Comparison of ENCODE assay signal across 29 mouse cellular contexts in genomic region chr1:160588911-160589590, GRCm38 (mm10).
DNase-seq lines count a peak whose midpoint lies in the region; TF ChIP-seq lines count a peak whose summit lies in the region.
"Had no signal": no experiment of that assay in that cellular context is flagged by ENCODE, and none has a peak within 500 bp of the region (broad histone marks: within the 10 kb centered on the region; RNA-seq: fewer than 3 reads in every experiment).

No protein-coding gene starts in this region.

- H3K27me3 ChIP-seq in liver, adult 2 months (ENCODE audit: control insufficient read depth, insufficient read depth, low read length) = no peaks in the 10 kb centered on the region
- H3K27me3 ChIP-seq: embryonic facial prominence, embryonic 15.5 days; forebrain, embryonic 15.5 days; heart, embryonic 15.5 days; hindbrain, embryonic 12.5 days; intestine, embryonic 15.5 days; limb, embryonic 12.5 days; liver, embryonic 12.5 days had no signal

- DNase-seq in heart, adult 8-10 months (ENCODE audit: low spot score) = peak; percentile 7
- DNase-seq in heart, postnatal 36 days = no peak
- DNase-seq in liver, adult 2 months (ENCODE audit: extremely low read depth, low read depth, low spot score) = peak; percentile 70
- DNase-seq in liver (no peak), NIH3T3 (ENCODE audit: low read depth) (peak; percentile 28)
- DNase-seq in lung, postnatal 14 days = peak; percentile 23
- DNase-seq in cerebellum, postnatal 10 days = no peak
- no peak for DNase-seq in kidney, adult 8-10 months
- DNase-seq: adrenal gland, adult 2 months; adrenal gland, postnatal 36 days; cerebellum, adult 2 months; cerebellum, postnatal 25 days; kidney, adult 2 months; kidney, postnatal 10 days; liver, postnatal 0 days; right cerebral cortex, adult 18-20 months; right cerebral cortex, postnatal 4 days; thymus, postnatal 4 days had no signal

- no peaks in the 10 kb centered on the region; the same call in 1 of the 2 replicates for H3K4me1 ChIP-seq in liver, adult 2 months (ENCODE audit: control insufficient read depth, insufficient read depth, low read length)
- H3K4me1 ChIP-seq: embryonic facial prominence, embryonic 10.5 days; embryonic facial prominence, embryonic 15.5 days; forebrain, embryonic 15.5 days; heart, embryonic 15.5 days; hindbrain, embryonic 12.5 days; intestine, embryonic 15.5 days; limb, embryonic 12.5 days; liver, embryonic 12.5 days had no signal

- H3K36me3 ChIP-seq in liver, adult 2 months (ENCODE audit: control insufficient read depth, insufficient read depth, low read length) = no peaks in the 10 kb centered on the region
- H3K36me3 ChIP-seq: embryonic facial prominence, embryonic 10.5 days; embryonic facial prominence, embryonic 15.5 days; forebrain, embryonic 15.5 days; heart, embryonic 15.5 days; hindbrain, embryonic 12.5 days; intestine, embryonic 15.5 days; limb, embryonic 12.5 days; liver, embryonic 12.5 days had no signal

- no peak for TF ChIP-seq CTCF in liver, adult 2 months (IDR thresholded peaks at IDR 0.05; ENCODE audit: low read depth, low read length)

- no peaks in the 10 kb centered on the region for H3K79me2 ChIP-seq in liver, adult 2 months (ENCODE audit: control insufficient read depth, insufficient read depth, low read length)

- 28% methylated on average over 4 of the region's 4 CpGs for WGBS in liver, adult 2 months

- TF ChIP-seq POLR2A in liver, adult 2 months (IDR thresholded peaks at IDR 0.05; ENCODE audit: extremely low read depth, insufficient read depth, low read length) = no peak

- H3K4me3 ChIP-seq in liver, adult 2 months (ENCODE audit: insufficient read depth, low read depth, low read length) = no peak overlapping the region
- H3K4me3 ChIP-seq: embryonic facial prominence, embryonic 10.5 days; embryonic facial prominence, embryonic 15.5 days; forebrain, embryonic 15.5 days; heart, embryonic 15.5 days; hindbrain, embryonic 12.5 days; intestine, embryonic 15.5 days; limb, embryonic 12.5 days; liver, embryonic 12.5 days had no signal

- intact Hi-C loops in heart, postnatal 36 days (cut with DNase I) = no loop called here

- no peak overlapping the region for H3K27ac ChIP-seq in liver, adult 2 months (replicated peaks; ENCODE audit: insufficient read depth, low read depth, low read length)
- H3K27ac ChIP-seq: embryonic facial prominence, embryonic 10.5 days; embryonic facial prominence, embryonic 15.5 days; forebrain, embryonic 15.5 days; heart, embryonic 15.5 days; hindbrain, embryonic 12.5 days; hindbrain, postnatal 0 days; intestine, embryonic 15.5 days; limb, embryonic 12.5 days; liver, embryonic 12.5 days; macrophage; stomach, postnatal 0 days had no signal

- no peak overlapping the region for H3K9ac ChIP-seq in liver, adult 2 months (ENCODE audit: low read depth, low read length)
- H3K9ac ChIP-seq: embryonic facial prominence, embryonic 15.5 days; forebrain, embryonic 15.5 days; heart, embryonic 15.5 days; hindbrain, embryonic 12.5 days; intestine, embryonic 15.5 days; limb, embryonic 12.5 days; liver, embryonic 12.5 days; liver, postnatal 0 days had no signal

Comparison
In these comparisons a context has a peak if more than half of its experiments do, and no peak if none do; other contexts are left out.
1. DNase-seq: peak in heart, adult 8-10 months (single experiment), liver, adult 2 months (single experiment), NIH3T3 (single experiment) and lung, postnatal 14 days (single experiment); none in heart, postnatal 36 days (0 of 2), liver (single experiment), cerebellum, postnatal 10 days (0 of 2) and kidney, adult 8-10 months (0 of 2).